Mouse (Mus musculus): ENCODE data around the gene A530032D15Rik. TPM values are rescaled to one million over a fixed set of nuclear protein-coding genes. Genes with fewer than 3 reads are reported as not detected.

The A530032D15Rik gene
- not detected in 2 replicates for polyA plus RNA-seq (2015; fragmentation: Nextera tagmentation; extraction: Ambion mirVana)

DNA sequence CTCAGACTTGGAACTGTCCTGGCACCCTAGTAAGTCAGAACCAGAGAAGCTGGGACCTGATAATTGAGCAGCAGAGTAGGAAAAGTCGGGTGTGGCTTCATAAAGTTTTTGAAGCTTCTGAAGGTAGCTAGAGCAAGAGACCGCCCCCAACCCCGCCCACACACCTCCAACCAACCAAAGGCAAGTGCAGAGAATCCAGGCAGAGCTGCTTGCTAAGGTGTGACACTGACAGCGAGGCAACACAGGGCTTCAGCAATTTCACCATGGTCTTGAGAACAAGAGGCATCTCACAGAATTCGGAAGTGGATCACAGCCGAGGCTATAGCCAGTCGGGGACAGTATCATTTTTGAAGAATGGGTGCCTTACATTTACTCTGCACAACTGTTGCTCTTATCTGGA lies at the start of gene A530032D15Rik:
Gene A530032D15Rik (minus strand): TSS at position 101 of the 400 bp plus-strand sequence.

GRCm38 (mm10) chr1:85099864-85100263 lies 9.8 kb downstream of the A530032D15Rik start, which contains the start of gene Gm10553:
Gene Gm10553 (plus strand): TSS chr1:85100164.

Other genes starting within 250 kb of the A530032D15Rik start
- 0.50 TPM in 1 of 2 replicates, not detected in the other for gene Slc16a14, start 174.7 kb downstream of the A530032D15Rik start, polyA plus RNA-seq (2015; fragmentation: Nextera tagmentation; extraction: Ambion mirVana)
- not detected in 2 replicates for gene Gm10553, start 9.7 kb downstream of the A530032D15Rik start, polyA plus RNA-seq (2015; fragmentation: Nextera tagmentation; extraction: Ambion mirVana)
- 0.27 TPM in 1 of 2 replicates, not detected in the other for gene C130026I21Rik, start 160.7 kb upstream of the A530032D15Rik start, polyA plus RNA-seq (2015; fragmentation: Nextera tagmentation; extraction: Ambion mirVana)